Mouse (Mus musculus): Measurements from ENCODE around the gene Celf2. TPM values are rescaled to one million over a fixed set of nuclear protein-coding genes. Genes with fewer than 3 reads are reported as not detected.

Celf2 gene
- polyA plus RNA-seq, 1 experiment from 2014 or later: 51.0 TPM

GRCm38 (mm10) chr2:7530461-7531184 lies 21.3 kb upstream of the Celf2 start:
- 79% methylated on average over 8 of the region's 8 CpGs for WGBS (ENCODE audit: insufficient replicate concordance)

GRCm38 (mm10) chr2:7529637-7530036 lies 20.3 kb upstream of the Celf2 start:
- WGBS (ENCODE audit: insufficient replicate concordance): 67% methylated on average over 5 of the region's 5 CpGs
- Histone ChIP-seq H3K36me3 (ENCODE audit: control insufficient read depth, insufficient read depth, low read length) (no peaks in the 10 kb centered on the region), H3K4me1 (ENCODE audit: control insufficient read depth, insufficient read depth, low read length) (peaks cover 6% of the 10 kb centered on the region), H3K9ac (ENCODE audit: low read depth, low read length) (no peak overlapping the region), H3K4me3 (ENCODE audit: low read depth, low read length) (no peak overlapping the region), H3K4me2 (no peak overlapping the region), H3K27ac (ENCODE audit: low read depth, low read length) (no peak overlapping the region), H3K9me3 (replicated peaks; ENCODE audit: control insufficient read depth, low read length) (no peaks in the 10 kb centered on the region), H3K27me3 (ENCODE audit: control insufficient read depth, insufficient read depth, low read length) (no peaks in the 10 kb centered on the region)
- ATAC-seq (replicated peaks; ENCODE audit: insufficient number of reproducible peaks, low FRiP score, low TSS enrichment): no peak

More at GRCm38 (mm10) chr2:7530461-7531184, 21.3 kb upstream of the Celf2 start:
- no peak overlapping the region for H3K4me2 ChIP-seq
- ATAC-seq (replicated peaks; ENCODE audit: insufficient number of reproducible peaks, low FRiP score, low TSS enrichment): no peak
- H3K27ac ChIP-seq (ENCODE audit: low read depth, low read length): no peak overlapping the region
- peaks cover 6% of the 10 kb centered on the region for H3K4me1 ChIP-seq (ENCODE audit: control insufficient read depth, insufficient read depth, low read length)
- no peak overlapping the region for H3K9ac ChIP-seq (ENCODE audit: low read depth, low read length)
- H3K36me3 ChIP-seq (ENCODE audit: control insufficient read depth, insufficient read depth, low read length): no peaks in the 10 kb centered on the region
- no peaks in the 10 kb centered on the region for H3K27me3 ChIP-seq (ENCODE audit: control insufficient read depth, insufficient read depth, low read length)
- no peaks in the 10 kb centered on the region for H3K9me3 ChIP-seq (replicated peaks; ENCODE audit: control insufficient read depth, low read length)
- H3K4me3 ChIP-seq (ENCODE audit: low read depth, low read length): no peak overlapping the region

GRCm38 (mm10) chr2:7526696-7527095 lies 17.3 kb upstream of the Celf2 start:
- 33% methylated on average over 6 of the region's 6 CpGs for WGBS (ENCODE audit: insufficient replicate concordance)

GRCm38 (mm10) chr2:7519473-7519872 lies 10.1 kb upstream of the Celf2 start:
- H3K9me3 ChIP-seq (replicated peaks; ENCODE audit: control insufficient read depth, low read length): no peaks in the 10 kb centered on the region
- H3K27me3 ChIP-seq (ENCODE audit: control insufficient read depth, insufficient read depth, low read length): no peaks in the 10 kb centered on the region
- H3K4me3 ChIP-seq (ENCODE audit: low read depth, low read length): no peak overlapping the region
- no peak overlapping the region for H3K4me2 ChIP-seq
- WGBS (ENCODE audit: insufficient replicate concordance): 68% methylated on average over 1 of the region's 1 CpGs
- no peak overlapping the region for H3K27ac ChIP-seq (ENCODE audit: low read depth, low read length)
- no peaks in the 10 kb centered on the region for H3K4me1 ChIP-seq (ENCODE audit: control insufficient read depth, insufficient read depth, low read length)
- no peaks in the 10 kb centered on the region for H3K36me3 ChIP-seq (ENCODE audit: control insufficient read depth, insufficient read depth, low read length)
- ATAC-seq (replicated peaks; ENCODE audit: insufficient number of reproducible peaks, low FRiP score, low TSS enrichment): no peak
- no peak overlapping the region for H3K9ac ChIP-seq (ENCODE audit: low read depth, low read length)

More at GRCm38 (mm10) chr2:7526696-7527095, 17.3 kb upstream of the Celf2 start:
- Histone ChIP-seq H3K4me3 (ENCODE audit: low read depth, low read length) (no peak overlapping the region), H3K27me3 (ENCODE audit: control insufficient read depth, insufficient read depth, low read length) (no peaks in the 10 kb centered on the region), H3K27ac (ENCODE audit: low read depth, low read length) (peak overlapping the region; percentile 25; the same call in 1 of the 2 replicates), H3K9me3 (replicated peaks; ENCODE audit: control insufficient read depth, low read length) (no peaks in the 10 kb centered on the region), H3K9ac (ENCODE audit: low read depth, low read length) (no peak overlapping the region), H3K4me1 (ENCODE audit: control insufficient read depth, insufficient read depth, low read length) (peaks cover 6% of the 10 kb centered on the region), H3K36me3 (ENCODE audit: control insufficient read depth, insufficient read depth, low read length) (no peaks in the 10 kb centered on the region), H3K4me2 (0 out of 2 replicates have a peak overlapping the region, but pooled peaks have one; percentile 29)
- no peak for ATAC-seq (replicated peaks; ENCODE audit: insufficient number of reproducible peaks, low FRiP score, low TSS enrichment)

- Histone ChIP-seq H3K36me3 (ENCODE audit: control insufficient read depth, insufficient read depth, low read length) (no peaks in the 10 kb centered on the region), H3K9me3 (replicated peaks; ENCODE audit: control insufficient read depth, low read length) (no peaks in the 10 kb centered on the region), H3K4me1 (ENCODE audit: control insufficient read depth, insufficient read depth, low read length) (no peaks in the 10 kb centered on the region), H3K9ac (ENCODE audit: low read depth, low read length) (no peak overlapping the region), H3K27me3 (ENCODE audit: control insufficient read depth, insufficient read depth, low read length) (no peaks in the 10 kb centered on the region), H3K4me3 (ENCODE audit: low read depth, low read length) (no peak overlapping the region), H3K4me2 (no peak overlapping the region), H3K27ac (ENCODE audit: low read depth, low read length) (no peak overlapping the region)
- no peak for ATAC-seq (replicated peaks; ENCODE audit: insufficient number of reproducible peaks, low FRiP score, low TSS enrichment)
These were observed 15.9 kb downstream of the Celf2 start for GRCm38 (mm10) chr2:7493420-7493819.

- Histone ChIP-seq H3K4me2 (no peak overlapping the region), H3K4me3 (ENCODE audit: low read depth, low read length) (no peak overlapping the region), H3K9me3 (replicated peaks; ENCODE audit: control insufficient read depth, low read length) (no peaks in the 10 kb centered on the region), H3K4me1 (ENCODE audit: control insufficient read depth, insufficient read depth, low read length) (no peaks in the 10 kb centered on the region), H3K36me3 (ENCODE audit: control insufficient read depth, insufficient read depth, low read length) (no peaks in the 10 kb centered on the region), H3K27ac (ENCODE audit: low read depth, low read length) (no peak overlapping the region), H3K27me3 (ENCODE audit: control insufficient read depth, insufficient read depth, low read length) (no peaks in the 10 kb centered on the region), H3K9ac (ENCODE audit: low read depth, low read length) (no peak overlapping the region)
- WGBS (ENCODE audit: insufficient replicate concordance): 63% methylated on average over 2 of the region's 2 CpGs
- ATAC-seq (replicated peaks; ENCODE audit: insufficient number of reproducible peaks, low FRiP score, low TSS enrichment): no peak
These were observed 24.4 kb downstream of the Celf2 start for GRCm38 (mm10) chr2:7484974-7485373.

GRCm38 (mm10) chr2:7482062-7482461 lies 27.3 kb downstream of the Celf2 start:
- Histone ChIP-seq H3K27me3 (ENCODE audit: control insufficient read depth, insufficient read depth, low read length) (no peaks in the 10 kb centered on the region), H3K9me3 (replicated peaks; ENCODE audit: control insufficient read depth, low read length) (no peaks in the 10 kb centered on the region), H3K27ac (ENCODE audit: low read depth, low read length) (no peak overlapping the region), H3K9ac (ENCODE audit: low read depth, low read length) (no peak overlapping the region), H3K4me1 (ENCODE audit: control insufficient read depth, insufficient read depth, low read length) (no peaks in the 10 kb centered on the region), H3K4me3 (ENCODE audit: low read depth, low read length) (no peak overlapping the region), H3K36me3 (ENCODE audit: control insufficient read depth, insufficient read depth, low read length) (no peaks in the 10 kb centered on the region), H3K4me2 (no peak overlapping the region)
- WGBS (ENCODE audit: insufficient replicate concordance): 75% methylated on average over 4 of the region's 4 CpGs
- no peak for ATAC-seq (replicated peaks; ENCODE audit: insufficient number of reproducible peaks, low FRiP score, low TSS enrichment)

GRCm38 (mm10) chr2:7460329-7461056 lies 48.9 kb downstream of the Celf2 start:
- WGBS (ENCODE audit: insufficient replicate concordance): 68% methylated on average over 5 of the region's 5 CpGs
- Histone ChIP-seq H3K9ac (ENCODE audit: low read depth, low read length) (no peak overlapping the region), H3K27ac (ENCODE audit: low read depth, low read length) (no peak overlapping the region), H3K4me2 (no peak overlapping the region), H3K9me3 (replicated peaks; ENCODE audit: control insufficient read depth, low read length) (no peaks in the 10 kb centered on the region), H3K4me3 (ENCODE audit: low read depth, low read length) (no peak overlapping the region), H3K27me3 (ENCODE audit: control insufficient read depth, insufficient read depth, low read length) (no peaks in the 10 kb centered on the region), H3K4me1 (ENCODE audit: control insufficient read depth, insufficient read depth, low read length) (no peaks in the 10 kb centered on the region), H3K36me3 (ENCODE audit: control insufficient read depth, insufficient read depth, low read length) (no peaks in the 10 kb centered on the region)
- no peak for ATAC-seq (replicated peaks; ENCODE audit: insufficient number of reproducible peaks, low FRiP score, low TSS enrichment)
